In genomic region chr5:141241645-141242284, GRCm38 (mm10) we compare ENCODE assay signal across 8 mouse cellular contexts. TPM values are rescaled to one million over a fixed set of nuclear protein-coding genes. Genes with fewer than 3 reads are reported as not detected.
A peak's percentile ranks its signal among the peaks of the same experiment; 100 is the strongest.
DNase-seq lines count a peak whose midpoint lies in the region; ATAC-seq and TF ChIP-seq lines count a peak whose summit lies in the region.

No protein-coding gene starts in this region.

- H3K4me2 ChIP-seq in lung, embryonic 14.5 days: peak overlapping the region; percentile 94
- peak overlapping the region; percentile 98 for H3K4me2 ChIP-seq in forebrain, embryonic 11.5 days (ENCODE audit: low read depth, low read length, severe bottlenecking)
- peak overlapping the region; percentile 98 for H3K4me2 ChIP-seq in limb, embryonic 12.5 days
- peak overlapping the region; percentile 95 for H3K4me2 ChIP-seq in stomach, embryonic 15.5 days

- under 1% methylated on average over 59 of the region's 82 CpGs for WGBS in lung, embryonic 14.5 days
- under 1% methylated on average over 80 of the region's 82 CpGs for WGBS in forebrain, embryonic 11.5 days
- under 1% methylated on average over 77 of the region's 82 CpGs for WGBS in limb, embryonic 12.5 days
- under 1% methylated on average over 61 of the region's 82 CpGs for WGBS in stomach, embryonic 15.5 days

- no peak overlapping the region for H3K27ac ChIP-seq in lung, embryonic 14.5 days (ENCODE audit: low read depth)
- H3K27ac ChIP-seq in forebrain, embryonic 11.5 days (ENCODE audit: low read depth, low read length): no peak overlapping the region
- H3K27ac ChIP-seq in limb, embryonic 12.5 days: no peak overlapping the region
- H3K27ac ChIP-seq in stomach, embryonic 15.5 days: peak overlapping the region; percentile 35; the same call in 1 of the 2 replicates

- H3K4me3 ChIP-seq in lung, embryonic 14.5 days (ENCODE audit: low read depth, low read length): peak overlapping the region; percentile 55
- H3K4me3 ChIP-seq in forebrain, embryonic 11.5 days (ENCODE audit: low read depth, low read length): peak overlapping the region; percentile 67
- H3K4me3 ChIP-seq in limb, embryonic 12.5 days (replicated peaks): peak overlapping the region; percentile 67
- peak overlapping the region; percentile 68 for H3K4me3 ChIP-seq in stomach, embryonic 15.5 days (replicated peaks)

- H3K4me1 ChIP-seq in lung, embryonic 14.5 days (ENCODE audit: insufficient read depth): no peaks in the 10 kb centered on the region; the same call in 1 of the 2 replicates
- peaks cover 21% of the 10 kb centered on the region for H3K4me1 ChIP-seq in forebrain, embryonic 11.5 days (replicated peaks; ENCODE audit: control insufficient read depth, insufficient read depth, low read length)
- peaks cover 31% of the 10 kb centered on the region for H3K4me1 ChIP-seq in limb, embryonic 12.5 days (replicated peaks)
- peaks cover 13% of the 10 kb centered on the region for H3K4me1 ChIP-seq in stomach, embryonic 15.5 days

- no peak for TF ChIP-seq CTCF in lung, embryonic 14.5 days (IDR thresholded peaks at IDR 0.05; ENCODE audit: low read depth)

- peak; percentile 15 to 29 for DNase-seq in adrenal gland, adult 18-20 months (ENCODE audit: low spot score in 2 of 2)
- no peak for DNase-seq in adrenal gland, postnatal 4 days (ENCODE audit: low spot score in 2 of 2)
- peak; percentile 2 for DNase-seq in lung, embryonic 14.5 days
- DNase-seq in lung, postnatal 10 days: no peak
- DNase-seq in forebrain, embryonic 11.5 days (ENCODE audit: low spot score): peak; percentile 67
- no peak for DNase-seq in right cerebral cortex, adult 18-20 months

- H3K36me3 ChIP-seq in lung, embryonic 14.5 days (ENCODE audit: insufficient read depth): no peaks in the 10 kb centered on the region
- no peaks in the 10 kb centered on the region for H3K36me3 ChIP-seq in forebrain, embryonic 11.5 days (ENCODE audit: control insufficient read depth, insufficient read depth, low read length)
- H3K36me3 ChIP-seq in limb, embryonic 12.5 days: no peaks in the 10 kb centered on the region
- no peaks in the 10 kb centered on the region for H3K36me3 ChIP-seq in stomach, embryonic 15.5 days

- H3K9me3 ChIP-seq in lung, embryonic 14.5 days (ENCODE audit: low read depth, low read length): no peaks in the 10 kb centered on the region
- no peaks in the 10 kb centered on the region for H3K9me3 ChIP-seq in forebrain, embryonic 11.5 days (ENCODE audit: control insufficient read depth, low read length)
- no peaks in the 10 kb centered on the region for H3K9me3 ChIP-seq in limb, embryonic 12.5 days
- no peaks in the 10 kb centered on the region for H3K9me3 ChIP-seq in stomach, embryonic 15.5 days

- H3K9ac ChIP-seq in lung, embryonic 14.5 days: peak overlapping the region; percentile 69
- H3K9ac ChIP-seq in forebrain, embryonic 11.5 days (ENCODE audit: low read length): peak overlapping the region; percentile 72
- H3K9ac ChIP-seq in limb, embryonic 12.5 days (replicated peaks): peak overlapping the region; percentile 81
- peak overlapping the region; percentile 71 for H3K9ac ChIP-seq in stomach, embryonic 15.5 days

- ATAC-seq in lung, embryonic 14.5 days (ENCODE audit: insufficient read depth): 0 out of 2 replicates have a peak, but pooled peaks have one; percentile 0
- ATAC-seq in forebrain, embryonic 11.5 days (replicated peaks; ENCODE audit: low FRiP score): peak; percentile 67; the same call in 1 of the 2 replicates
- ATAC-seq in limb, embryonic 12.5 days (ENCODE audit: insufficient number of reproducible peaks, insufficient read depth, low FRiP score, low TSS enrichment, low read depth): peak; percentile 43
- 0 out of 2 replicates have a peak, but pooled peaks have one; percentile 56 for ATAC-seq in stomach, embryonic 15.5 days (ENCODE audit: insufficient read depth, low FRiP score, low read depth)

- peaks cover 46% of the 10 kb centered on the region for H3K27me3 ChIP-seq in lung, embryonic 14.5 days (ENCODE audit: insufficient read depth, low read length)
- H3K27me3 ChIP-seq in forebrain, embryonic 11.5 days (ENCODE audit: control insufficient read depth, insufficient read depth, low read length): peaks cover 32% of the 10 kb centered on the region
- peaks cover 28% of the 10 kb centered on the region for H3K27me3 ChIP-seq in limb, embryonic 12.5 days
- 0 out of 2 replicates have a peak, but pooled peaks cover 9% of the 10 kb centered on the region for H3K27me3 ChIP-seq in stomach, embryonic 15.5 days (replicated peaks)

RNA-seq across cellular contexts. Expression of gene Sdk1, which starts 0.5 kb away (rescaled TPM):
- total RNA-seq in adrenal gland, adult 18-20 months (2021): 10 to 100 TPM in 1 of 2 experiments, 1 to 10 TPM in 1; 6.7 to 11.7 TPM
- 10 to 100 TPM; 20.0 to 20.3 TPM for total RNA-seq in adrenal gland, postnatal 4 days (2021)
- polyA plus RNA-seq in lung, embryonic 14.5 days (2014; fragmentation: Nextera tagmentation; extraction: Ambion mirVana): 1.0 and 1.6 TPM in 2 replicates
- polyA plus RNA-seq in forebrain, embryonic 11.5 days (2014; fragmentation: Nextera tagmentation; extraction: Ambion mirVana): 0.64 and 1.1 TPM in 2 replicates
- 1.9 and 2.0 TPM in 2 replicates for polyA plus RNA-seq in limb, embryonic 12.5 days (2016; fragmentation: Nextera tagmentation; extraction: Ambion mirVana)
- polyA plus RNA-seq in stomach, embryonic 15.5 days (2015; fragmentation: Nextera tagmentation; extraction: Ambion mirVana): 3.6 TPM in 2 replicates

Comparison
In these comparisons a context has a peak if more than half of its experiments do, and no peak if none do; other contexts are left out.
1. DNase-seq: peak in adrenal gland, adult 18-20 months (2 of 2), lung, embryonic 14.5 days (single experiment) and forebrain, embryonic 11.5 days (single experiment); none in adrenal gland, postnatal 4 days (0 of 2), lung, postnatal 10 days (single experiment) and right cerebral cortex, adult 18-20 months (single experiment).
2. ATAC-seq: peak in every context shown above with its lines; median percentile 67 in forebrain, embryonic 11.5 days; 56 in stomach, embryonic 15.5 days; 43 in limb, embryonic 12.5 days; 0 in lung, embryonic 14.5 days.
3. Peak in every context shown above with its lines, with median percentiles within 50 percentile points of each other: H3K4me2 ChIP-seq, H3K4me3 ChIP-seq and H3K9ac ChIP-seq.